Comparison of ENCODE assay signal across 22 mouse cellular contexts in the genomic region with DNA sequence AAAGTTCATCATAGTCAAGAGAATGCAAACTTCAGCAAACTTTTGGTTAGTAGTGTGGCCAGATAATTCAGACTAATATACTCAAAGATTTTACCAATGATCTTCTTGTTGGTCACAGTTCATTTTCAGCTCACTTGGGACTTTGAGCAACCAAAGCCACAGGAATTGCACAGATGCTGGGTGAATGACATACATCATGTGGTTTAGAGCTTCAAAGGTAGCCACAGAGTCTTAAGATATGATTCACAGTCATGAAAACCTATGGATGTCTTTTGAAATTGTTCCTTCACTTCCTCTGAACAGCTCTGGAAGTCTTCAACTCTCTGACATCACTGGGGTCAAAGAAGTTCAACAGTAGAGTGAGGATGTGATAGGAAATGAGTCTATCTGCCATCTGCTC.
"Had no signal": no experiment of that assay in that cellular context is flagged by ENCODE, and none has a peak within 500 bp of the region (broad histone marks: within the 10 kb centered on the region; RNA-seq: fewer than 3 reads in every experiment).

No protein-coding gene starts in this region.

- DNase-seq: kidney, adult 2 months; kidney, postnatal 10 days; kidney, postnatal 36 days; lung, adult 18-20 months; lung, postnatal 10 days; lung, postnatal 36 days; right cerebral cortex, adult 18-20 months; right cerebral cortex, postnatal 14 days; right cerebral cortex, postnatal 4 days; thymus, adult 2 months; thymus, postnatal 14 days had no signal

- H3K9me3 ChIP-seq: kidney, embryonic 15.5 days; limb, embryonic 12.5 days; limb, embryonic 15.5 days; liver, embryonic 12.5 days; liver, embryonic 15.5 days; lung, embryonic 15.5 days; megakaryocyte, embryonic 14.5 days; midbrain, embryonic 10.5 days; midbrain, embryonic 13.5 days had no signal

- H3K36me3 ChIP-seq: kidney, embryonic 15.5 days; limb, embryonic 12.5 days; limb, embryonic 15.5 days; liver, embryonic 12.5 days; liver, embryonic 15.5 days; lung, embryonic 15.5 days; midbrain, embryonic 10.5 days; midbrain, embryonic 13.5 days had no signal

- ATAC-seq: liver, embryonic 12.5 days; midbrain, embryonic 13.5 days; midbrain, embryonic 16.5 days had no signal

- H3K27ac ChIP-seq: kidney, embryonic 15.5 days; limb, embryonic 12.5 days; limb, embryonic 15.5 days; liver, embryonic 12.5 days; liver, embryonic 15.5 days; lung, embryonic 15.5 days; midbrain, embryonic 10.5 days; midbrain, embryonic 13.5 days; stomach, postnatal 0 days had no signal

- H3K4me1 ChIP-seq: liver, embryonic 12.5 days; liver, embryonic 15.5 days; megakaryocyte, embryonic 14.5 days; midbrain, embryonic 10.5 days had no signal

- H3K27me3 ChIP-seq: limb, embryonic 12.5 days; limb, embryonic 15.5 days; liver, embryonic 12.5 days; liver, embryonic 15.5 days; megakaryocyte, embryonic 14.5 days; midbrain, embryonic 13.5 days had no signal

- H3K4me3 ChIP-seq: kidney, embryonic 15.5 days; limb, embryonic 12.5 days; limb, embryonic 15.5 days; liver, embryonic 12.5 days; liver, embryonic 15.5 days; lung, embryonic 15.5 days; megakaryocyte, embryonic 14.5 days; midbrain, embryonic 10.5 days; midbrain, embryonic 13.5 days had no signal

- H3K4me2 ChIP-seq: kidney, embryonic 15.5 days; limb, embryonic 12.5 days; limb, embryonic 15.5 days; liver, embryonic 12.5 days; liver, embryonic 15.5 days; lung, embryonic 15.5 days; midbrain, embryonic 13.5 days had no signal

- H3K9ac ChIP-seq: kidney, embryonic 15.5 days; limb, embryonic 12.5 days; limb, embryonic 15.5 days; liver, embryonic 12.5 days; liver, embryonic 15.5 days; lung, embryonic 15.5 days; midbrain, embryonic 13.5 days had no signal
